Mouse (Mus musculus) cortical plate, adult 2 months (tissue): Measurements from ENCODE around the gene Xpa.

ENCODE experiments used
- CTCF ChIP-seq: fragments of 200-500 bp; IDR thresholded peaks from 2 replicates; pipeline ENCODE4 v1.5.1; 2011; ENCODE audit warnings: mild to moderate bottlenecking, control low read depth, low read length; ENCODE audit not compliant: insufficient read depth; ENCODE audit errors: extremely low read depth
- POLR2A ChIP-seq: fragments of 200-500 bp; IDR thresholded peaks from 2 replicates; pipeline ENCODE4 v1.6.1; 2011; ENCODE audit warnings: mild to moderate bottlenecking, low read length, control low read depth; ENCODE audit not compliant: insufficient read depth; ENCODE audit errors: extremely low read depth

DNA sequence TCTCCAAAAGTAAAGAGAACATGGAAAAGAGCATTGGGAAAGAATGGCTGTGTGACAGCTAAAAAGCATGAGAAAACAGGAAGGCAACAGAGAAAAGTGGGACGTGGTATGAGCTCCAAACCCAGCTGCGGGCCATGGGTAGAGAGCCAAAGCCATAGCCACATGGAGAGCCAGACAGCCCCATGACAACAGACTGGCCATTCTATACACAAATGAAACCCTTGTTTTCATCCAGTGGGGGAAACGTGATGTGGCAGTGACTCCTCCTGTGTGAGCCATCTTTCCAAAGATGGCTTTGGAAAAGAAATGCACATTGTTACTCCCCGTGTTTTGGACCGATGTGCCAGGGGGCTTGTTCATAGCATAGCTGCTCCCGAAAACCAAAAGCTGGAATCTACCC, 402 bp upstream of the Xpa start:
- TF ChIP-seq CTCF (no peak), POLR2A (no peak)
